Mouse (Mus musculus): ENCODE data around the gene Olfr58. TPM values are rescaled to one million over a fixed set of nuclear protein-coding genes. Genes with fewer than 3 reads are reported as not detected.
"Not testable (repeated sequence)": the region's sequence is repeated elsewhere in the genome, so short reads cannot be mapped to it uniquely, and the experiment has no call there.

Gene Olfr58
- polyA plus RNA-seq (2015; fragmentation: Nextera tagmentation; extraction: Ambion mirVana): not detected in 2 replicates

GRCm38 (mm10) chr9:19779983-19780382, at the start of gene Olfr58:
TSS of gene Olfr58 (plus strand) at chr9:19780283.
- Histone ChIP-seq H3K36me3 (no peaks in the 10 kb centered on the region), H3K27me3 (no peaks in the 10 kb centered on the region), H3K4me1 (replicated peaks) (no peaks in the 10 kb centered on the region), H3K9ac (no peak within 1 kb of the TSS), H3K27ac (replicated peaks) (no peak within 1 kb of the TSS), H3K9me3 (no peaks in the 10 kb centered on the region; the same call in 1 of the 2 replicates), H3K4me2 (no peak within 1 kb of the TSS), H3K4me3 (no peak within 1 kb of the TSS)
- ATAC-seq (ENCODE audit: low FRiP score, low read depth): no peak

- Histone ChIP-seq H3K4me3 (no peak overlapping the region), H3K27ac (replicated peaks) (no peak overlapping the region), H3K4me1 (replicated peaks) (no peaks in the 10 kb centered on the region), H3K4me2 (no peak overlapping the region), H3K36me3 (no peaks in the 10 kb centered on the region), H3K9me3 (no peaks in the 10 kb centered on the region), H3K9ac (no peak overlapping the region), H3K27me3 (no peaks in the 10 kb centered on the region)
- no peak for ATAC-seq (ENCODE audit: low FRiP score, low read depth)
- WGBS: 90% methylated on average over 14 of the region's 14 CpGs
Observed at GRCm38 (mm10) chr9:19769136-19769535, 10.9 kb upstream of the Olfr58 start.

- no peak for ATAC-seq (ENCODE audit: low FRiP score, low read depth)
- Histone ChIP-seq H3K27me3 (no peaks in the 10 kb centered on the region), H3K4me3 (no peak overlapping the region), H3K36me3 (no peaks in the 10 kb centered on the region), H3K27ac (replicated peaks) (no peak overlapping the region), H3K4me2 (no peak overlapping the region), H3K4me1 (replicated peaks) (no peaks in the 10 kb centered on the region), H3K9ac (no peak overlapping the region), H3K9me3 (no peaks in the 10 kb centered on the region)
- WGBS: 95% methylated on average over 14 of the region's 14 CpGs
Observed at GRCm38 (mm10) chr9:19769701-19770100, 10.4 kb upstream of the Olfr58 start.

- Histone ChIP-seq H3K36me3 (no peaks in the 10 kb centered on the region), H3K27me3 (no peaks in the 10 kb centered on the region), H3K9ac (no peak overlapping the region), H3K27ac (replicated peaks) (no peak overlapping the region), H3K4me3 (no peak overlapping the region), H3K4me2 (no peak overlapping the region), H3K9me3 (peaks cover 4% of the 10 kb centered on the region; the same call in 1 of the 2 replicates), H3K4me1 (replicated peaks) (no peaks in the 10 kb centered on the region)
- WGBS: 79% methylated on average over 1 of the region's 1 CpGs
- no peak for ATAC-seq (ENCODE audit: low FRiP score, low read depth)
Observed at GRCm38 (mm10) chr9:19803000-19803399, 22.9 kb downstream of the Olfr58 start.

GRCm38 (mm10) chr9:19804606-19805005, 24.5 kb downstream of the Olfr58 start, which contains the start of gene Olfr859:
TSS of gene Olfr859 (plus strand) at chr9:19804906.
- ATAC-seq (ENCODE audit: low FRiP score, low read depth); H3K4me3 ChIP-seq; H3K9ac ChIP-seq; H3K36me3 ChIP-seq; H3K4me1 ChIP-seq (replicated peaks); H3K27me3 ChIP-seq; H3K4me2 ChIP-seq; H3K9me3 ChIP-seq; H3K27ac ChIP-seq (replicated peaks): not testable (repeated sequence)
- WGBS: 71% methylated on average over 1 of the region's 1 CpGs

Other genes starting within 250 kb of the Olfr58 start
- not detected in 2 replicates for gene Olfr853, start 239.2 kb upstream of the Olfr58 start, polyA plus RNA-seq (2015; fragmentation: Nextera tagmentation; extraction: Ambion mirVana)
- not detected in 2 replicates for gene Olfr854, start 212.9 kb upstream of the Olfr58 start, polyA plus RNA-seq (2015; fragmentation: Nextera tagmentation; extraction: Ambion mirVana)
- gene Olfr855, start 197.7 kb upstream of the Olfr58 start, polyA plus RNA-seq (2015; fragmentation: Nextera tagmentation; extraction: Ambion mirVana): not detected in 2 replicates
- gene Zfp317, start 158.2 kb upstream of the Olfr58 start, polyA plus RNA-seq (2015; fragmentation: Nextera tagmentation; extraction: Ambion mirVana): 33.6 and 34.4 TPM in 2 replicates
- gene Olfr857, start 70.8 kb upstream of the Olfr58 start, polyA plus RNA-seq (2015; fragmentation: Nextera tagmentation; extraction: Ambion mirVana): not detected in 2 replicates
- gene Olfr859, start 24.6 kb downstream of the Olfr58 start, polyA plus RNA-seq (2015; fragmentation: Nextera tagmentation; extraction: Ambion mirVana): not detected in 2 replicates
- not detected in 2 replicates for gene Olfr860, start 69.5 kb downstream of the Olfr58 start, polyA plus RNA-seq (2015; fragmentation: Nextera tagmentation; extraction: Ambion mirVana)
- not detected in 2 replicates for gene Olfr862, start 107.7 kb downstream of the Olfr58 start, polyA plus RNA-seq (2015; fragmentation: Nextera tagmentation; extraction: Ambion mirVana)
- gene Olfr77, start 136.6 kb downstream of the Olfr58 start, polyA plus RNA-seq (2015; fragmentation: Nextera tagmentation; extraction: Ambion mirVana): 0.08 and 0.14 TPM in 2 replicates
- gene Olfr866, start 247.8 kb downstream of the Olfr58 start, polyA plus RNA-seq (2015; fragmentation: Nextera tagmentation; extraction: Ambion mirVana): not detected in 2 replicates